Mouse (Mus musculus): ENCODE measurements around the gene Foxc1.
A peak's percentile ranks its signal among the peaks of the same experiment; 100 is the strongest.

The Foxc1 gene

GRCm38 (mm10) chr13:31806890-31807735 is 680 bp downstream of the Foxc1 start:
- no peak for DNase-seq

GRCm38 (mm10) chr13:31807736-31808115 is 1.3 kb downstream of the Foxc1 start:
- no peak for DNase-seq

DNA sequence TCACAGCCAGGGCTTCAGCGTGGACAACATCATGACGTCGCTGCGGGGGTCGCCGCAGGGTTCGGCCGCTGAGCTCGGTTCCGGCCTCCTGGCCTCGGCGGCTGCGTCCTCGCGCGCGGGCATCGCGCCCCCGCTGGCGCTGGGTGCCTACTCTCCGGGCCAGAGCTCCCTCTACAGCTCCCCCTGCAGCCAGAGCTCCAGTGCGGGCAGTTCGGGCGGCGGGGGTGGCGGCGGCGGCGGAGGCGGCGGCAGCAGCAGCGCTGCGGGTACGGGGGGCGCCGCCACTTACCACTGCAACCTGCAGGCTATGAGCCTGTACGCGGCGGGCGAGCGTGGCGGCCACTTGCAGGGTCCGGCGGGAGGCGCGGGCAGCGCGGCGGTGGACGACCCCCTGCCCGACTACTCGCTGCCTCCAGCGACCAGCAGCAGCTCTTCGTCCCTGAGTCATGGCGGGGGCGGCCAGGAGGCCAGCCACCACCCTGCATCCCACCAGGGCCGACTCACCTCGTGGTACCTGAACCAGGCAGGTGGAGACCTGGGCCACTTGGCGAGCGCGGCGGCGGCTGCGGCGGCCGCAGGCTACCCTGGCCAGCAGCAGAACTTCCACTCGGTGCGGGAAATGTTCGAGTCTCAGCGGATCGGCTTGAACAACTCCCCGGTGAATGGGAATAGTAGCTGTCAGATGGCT is 1.8 kb downstream of the Foxc1 start:
- DNase-seq: peak; percentile 23

GRCm38 (mm10) chr13:31808804-31809420 is 2.5 kb downstream of the Foxc1 start:
- no peak for DNase-seq

GRCm38 (mm10) chr13:31809701-31810100 is 3.3 kb downstream of the Foxc1 start:
- no peak for DNase-seq

DNA sequence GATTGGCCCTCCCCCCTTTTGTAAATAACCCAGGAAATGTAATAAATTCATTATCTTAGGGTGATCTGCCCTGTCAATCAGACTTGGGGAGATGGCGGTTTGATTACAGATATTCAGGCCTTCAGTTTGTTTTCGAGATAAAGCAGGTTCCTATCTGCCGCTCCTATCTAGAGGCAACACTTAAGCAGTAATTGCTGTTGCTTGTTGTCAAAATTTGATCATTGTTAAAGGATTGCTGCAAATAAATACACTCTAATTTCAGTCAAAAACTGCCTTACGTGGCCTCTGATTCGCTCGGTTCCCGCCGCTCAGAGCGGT is 3.9 kb downstream of the Foxc1 start:
- no peak for DNase-seq

- no peak for DNase-seq
These were observed 4.5 kb downstream of the Foxc1 start for GRCm38 (mm10) chr13:31810693-31811541.

- no peak for DNase-seq
These were observed 5.1 kb downstream of the Foxc1 start for GRCm38 (mm10) chr13:31811542-31812021.

GRCm38 (mm10) chr13:31812701-31813100 is 6.3 kb downstream of the Foxc1 start:
- no peak for DNase-seq

- DNase-seq: no peak
These were observed 9.1 kb downstream of the Foxc1 start for GRCm38 (mm10) chr13:31815383-31816003.

DNA sequence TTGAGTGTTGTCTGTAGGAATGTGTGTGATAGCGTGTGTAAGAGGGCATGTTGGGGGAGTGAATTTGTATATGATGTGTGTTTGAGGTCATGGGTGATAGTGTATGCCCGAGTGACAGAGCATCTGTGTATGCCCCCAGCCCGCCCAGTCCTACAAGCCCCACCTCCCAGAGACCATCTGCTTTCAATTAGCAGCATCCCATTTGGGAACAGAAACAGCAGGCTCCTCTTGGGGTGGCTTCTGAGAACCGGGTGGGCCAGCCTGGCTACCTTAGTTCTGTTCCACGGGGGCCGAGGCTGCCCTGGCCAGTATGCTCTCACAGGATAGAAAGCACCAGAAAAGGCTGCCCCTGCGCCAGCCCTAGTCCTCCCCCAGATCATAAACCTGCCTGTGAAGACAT is 11.9 kb downstream of the Foxc1 start:
- DNase-seq: no peak

- no peak for DNase-seq
These were observed 13.4 kb downstream of the Foxc1 start for GRCm38 (mm10) chr13:31819664-31820405.

- peak; percentile 57 for DNase-seq
These were observed 14.2 kb downstream of the Foxc1 start for GRCm38 (mm10) chr13:31820587-31821017.

DNA sequence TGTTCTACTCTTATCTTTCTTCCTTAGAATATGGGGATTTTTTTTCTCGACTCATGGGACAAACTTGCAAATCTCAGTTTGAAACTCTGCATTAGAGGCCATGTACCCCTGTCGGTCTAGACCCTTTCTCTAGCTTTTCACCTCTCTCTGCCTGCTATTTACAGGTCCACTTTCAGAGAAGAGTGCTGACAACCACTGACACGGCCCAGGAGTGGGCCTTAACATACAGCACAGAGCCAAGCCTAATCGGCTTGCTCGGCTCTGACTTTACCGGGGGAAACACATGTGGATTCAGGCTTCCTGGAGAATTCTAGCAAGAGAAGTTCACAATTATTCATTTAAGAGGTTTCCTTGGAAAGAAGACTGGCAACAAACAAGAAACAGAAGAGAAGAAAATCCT is 14.6 kb downstream of the Foxc1 start:
- no peak for DNase-seq

DNA sequence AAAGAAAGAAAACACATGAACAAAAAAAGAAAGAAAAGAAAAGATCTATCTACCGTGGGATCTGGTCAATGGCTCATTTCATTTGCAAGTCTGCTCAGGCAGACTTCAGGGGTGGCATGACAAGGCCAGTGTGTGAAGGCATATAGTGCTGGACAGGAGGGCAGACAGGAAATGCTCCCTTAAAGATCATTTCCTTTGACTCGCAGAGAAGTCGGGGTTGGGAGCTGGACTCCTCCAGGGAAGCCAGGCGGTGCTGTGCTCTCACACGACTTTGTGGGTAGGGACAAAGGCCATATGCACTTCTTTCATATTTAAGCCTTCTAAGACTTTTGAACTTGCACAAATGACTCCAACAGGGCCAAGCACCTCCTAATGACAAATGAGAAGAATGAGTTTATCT is 16.9 kb downstream of the Foxc1 start:
- no peak for DNase-seq

DNA sequence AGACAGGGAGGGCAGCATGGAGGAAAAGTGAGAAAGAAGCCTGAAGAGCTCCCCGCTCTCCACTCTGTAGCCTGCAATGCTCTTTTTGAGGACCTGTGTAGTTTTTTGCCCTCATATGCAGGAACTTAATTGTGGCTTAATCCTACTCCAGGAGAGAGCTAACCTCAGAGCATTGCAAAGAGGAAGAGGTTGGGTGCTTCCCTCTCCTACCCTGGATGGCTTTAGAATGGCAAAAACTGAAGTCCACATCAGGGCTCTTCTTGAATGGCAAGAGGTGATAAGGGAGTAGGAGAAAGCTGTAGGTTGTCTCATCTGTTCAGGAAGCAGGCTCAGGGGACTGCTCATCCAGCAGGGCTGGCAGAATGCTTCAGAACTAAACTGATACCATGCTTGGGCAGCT is 18.7 kb downstream of the Foxc1 start:
- no peak for DNase-seq

DNA sequence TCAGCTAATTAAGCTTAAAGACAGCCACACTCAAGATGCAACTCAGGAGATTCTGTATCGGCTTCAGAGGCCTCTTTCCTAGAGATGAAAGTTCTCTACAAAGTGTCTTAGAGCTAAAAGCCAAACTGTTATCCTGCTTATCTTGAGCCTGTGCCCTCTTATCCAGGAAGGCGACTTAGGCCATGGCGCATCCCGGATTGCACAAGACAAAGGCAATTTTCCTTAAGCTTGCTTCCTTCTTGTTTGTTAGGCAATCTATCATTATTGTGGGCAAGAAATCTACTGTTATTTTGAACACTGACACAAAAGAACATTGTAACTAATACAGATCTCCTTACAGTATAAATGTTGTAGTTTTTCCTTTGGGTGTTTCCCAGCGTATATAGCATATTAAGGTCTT is 20.7 kb downstream of the Foxc1 start:
- no peak for DNase-seq

DNA sequence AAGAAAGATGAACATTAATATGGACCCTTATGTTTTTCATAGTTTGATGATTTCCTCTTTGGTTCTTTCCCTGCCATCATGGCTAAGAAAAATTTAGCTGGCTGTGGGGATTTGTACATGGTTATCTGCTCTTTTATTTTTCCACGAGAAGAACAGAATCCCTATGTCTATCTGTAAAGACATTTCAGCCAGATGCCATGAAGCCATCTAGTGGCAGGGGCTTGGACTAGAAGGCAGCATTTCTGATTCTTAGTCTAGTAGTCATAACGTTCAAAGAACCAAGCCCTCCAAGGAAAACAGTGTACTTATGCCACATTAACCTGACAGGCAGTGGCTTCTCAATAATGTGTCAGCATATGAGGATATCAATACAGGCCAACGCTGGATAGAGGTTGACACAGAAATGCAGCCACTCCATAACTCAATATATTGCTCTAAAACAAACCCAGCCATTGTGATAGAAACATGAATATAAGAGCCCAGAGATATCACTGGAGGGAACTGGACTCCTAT is 21.4 kb downstream of the Foxc1 start:
- no peak for DNase-seq

- no peak for DNase-seq
These were observed 22.0 kb downstream of the Foxc1 start for GRCm38 (mm10) chr13:31828446-31828845.

GRCm38 (mm10) chr13:31830332-31830731 is 23.9 kb downstream of the Foxc1 start:
- no peak for DNase-seq

GRCm38 (mm10) chr13:31835802-31836201 is 29.4 kb downstream of the Foxc1 start:
- DNase-seq: no peak
